Mouse (Mus musculus): ENCODE measurements at regions not wholly inside any gene's neighbourhood (a gene's known extent, or its start where the extent isn't known, plus 50 kb on each side); places are given as distances from the start of the nearest gene placed in this dataset.
"Not testable (repeated sequence)": the region's sequence is repeated elsewhere in the genome, so short reads cannot be mapped to it uniquely, and the experiment has no call there.

DNA sequence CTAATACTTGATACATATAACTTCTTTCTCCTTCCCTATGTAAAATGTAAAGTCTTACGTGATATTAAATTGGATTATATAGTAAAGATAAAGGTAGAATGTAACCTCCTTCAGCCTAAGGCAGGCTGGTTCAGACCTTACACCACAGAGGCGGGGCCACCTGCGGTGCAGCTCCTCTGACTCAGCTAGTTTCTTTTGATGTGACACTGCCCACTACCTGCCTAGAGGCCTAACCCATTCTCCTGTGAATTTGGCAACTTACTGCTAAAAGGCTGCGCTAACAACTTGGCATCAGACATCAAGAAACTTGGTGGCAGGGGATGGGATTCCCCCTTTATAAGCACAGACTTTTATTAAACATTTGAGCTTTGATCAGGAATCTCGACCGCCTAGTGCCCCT, 74.5 kb downstream of the Aasdhppt start:
- 62% methylated on average over 6 of the region's 6 CpGs for WGBS
- no peak for TF ChIP-seq CTCF (IDR thresholded peaks at IDR 0.05; ENCODE audit: low read depth)

DNA sequence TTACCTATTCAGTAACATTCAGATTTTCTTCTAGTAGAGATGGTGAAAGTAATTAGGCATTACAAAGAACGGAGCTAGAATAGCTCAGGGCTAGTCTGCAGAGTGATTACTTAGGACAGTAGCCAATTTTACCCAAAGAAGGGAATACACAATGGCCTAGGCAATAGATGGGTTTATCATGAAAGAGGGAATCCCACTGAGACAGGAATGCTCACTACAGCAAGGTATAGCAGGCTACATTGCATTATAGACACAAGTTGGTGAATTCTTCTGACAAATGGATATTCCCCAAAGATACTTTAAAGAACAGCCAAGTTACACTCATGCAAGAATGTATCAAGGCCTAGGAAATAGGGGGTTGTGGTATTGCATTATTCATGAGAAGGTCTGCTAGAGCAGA, 94.7 kb downstream of the Aasdhppt start:
- not testable (repeated sequence) for H3K4me3 ChIP-seq (ENCODE audit: low read length); H3K27me3 ChIP-seq (ENCODE audit: insufficient read depth, low read length); ATAC-seq; H3K27ac ChIP-seq; DNase-seq (ENCODE audit: low spot score); H3K36me3 ChIP-seq (ENCODE audit: insufficient read depth, low read length); H3K4me1 ChIP-seq (ENCODE audit: insufficient read depth, low read length); H3K9me3 ChIP-seq (ENCODE audit: low read length); H3K4me2 ChIP-seq (ENCODE audit: low read depth, low read length); H3K9ac ChIP-seq (replicated peaks; ENCODE audit: low read length)
- 59% methylated on average over 1 of the region's 1 CpGs for WGBS

More for the DNA sequence above, 74.5 kb downstream of the Aasdhppt start:
- Histone ChIP-seq H3K27me3 (ENCODE audit: insufficient read depth, low read length) (no peaks in the 10 kb centered on the region), H3K4me3 (ENCODE audit: low read length) (no peak overlapping the region), H3K27ac (no peak overlapping the region), H3K36me3 (ENCODE audit: insufficient read depth, low read length) (no peaks in the 10 kb centered on the region), H3K9me3 (ENCODE audit: low read length) (no peaks in the 10 kb centered on the region), H3K4me2 (ENCODE audit: low read depth, low read length) (no peak overlapping the region), H3K9ac (replicated peaks; ENCODE audit: low read length) (no peak overlapping the region), H3K4me1 (ENCODE audit: insufficient read depth, low read length) (no peaks in the 10 kb centered on the region)
- no peak for ATAC-seq
- DNase-seq (ENCODE audit: low spot score): no peak

DNA sequence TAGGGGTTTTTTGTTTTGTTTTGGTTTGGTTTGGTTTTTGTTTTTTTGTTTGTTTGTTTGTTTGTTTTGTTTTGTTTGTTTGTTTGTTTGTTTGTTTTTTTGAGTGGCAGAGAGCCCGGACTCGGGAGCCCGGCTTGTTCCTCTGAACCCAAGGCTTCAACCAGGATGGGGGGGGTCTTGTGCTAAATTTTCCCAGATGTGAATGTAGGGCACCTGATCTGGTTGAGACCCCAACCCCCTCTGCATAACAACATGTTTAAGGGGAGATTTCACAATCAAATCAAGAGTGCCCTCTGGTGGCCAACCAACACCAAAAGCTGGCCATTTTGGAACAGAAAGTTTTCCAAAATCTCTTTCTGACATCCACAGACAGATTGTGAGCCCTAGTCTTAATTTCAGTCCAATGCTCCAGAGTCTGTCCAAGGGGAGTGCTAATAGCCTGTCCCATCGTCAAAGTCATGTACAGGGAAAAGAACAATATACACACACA, 99.2 kb downstream of the Aasdhppt start:
- ATAC-seq (no peak), DNase-seq (ENCODE audit: low spot score) (peak; percentile 29)
- TF ChIP-seq CTCF (IDR thresholded peaks at IDR 0.05; ENCODE audit: low read depth): peak; percentile 38; the same call in 1 of the 2 replicates
- no peak overlapping the region for H3K4me3 ChIP-seq (ENCODE audit: low read length)
- WGBS: 95% methylated on average over 4 of the region's 4 CpGs
- H3K36me3 ChIP-seq (ENCODE audit: insufficient read depth, low read length): no peaks in the 10 kb centered on the region
- no peak overlapping the region for H3K4me2 ChIP-seq (ENCODE audit: low read depth, low read length)
- no peak overlapping the region for H3K27ac ChIP-seq
- 0 out of 2 replicates have a peak, but pooled peaks cover 3% of the 10 kb centered on the region for H3K9me3 ChIP-seq (ENCODE audit: low read length)
- no peaks in the 10 kb centered on the region for H3K27me3 ChIP-seq (ENCODE audit: insufficient read depth, low read length)
- no peak overlapping the region for H3K9ac ChIP-seq (replicated peaks; ENCODE audit: low read length)
- no peaks in the 10 kb centered on the region for H3K4me1 ChIP-seq (ENCODE audit: insufficient read depth, low read length)

DNA sequence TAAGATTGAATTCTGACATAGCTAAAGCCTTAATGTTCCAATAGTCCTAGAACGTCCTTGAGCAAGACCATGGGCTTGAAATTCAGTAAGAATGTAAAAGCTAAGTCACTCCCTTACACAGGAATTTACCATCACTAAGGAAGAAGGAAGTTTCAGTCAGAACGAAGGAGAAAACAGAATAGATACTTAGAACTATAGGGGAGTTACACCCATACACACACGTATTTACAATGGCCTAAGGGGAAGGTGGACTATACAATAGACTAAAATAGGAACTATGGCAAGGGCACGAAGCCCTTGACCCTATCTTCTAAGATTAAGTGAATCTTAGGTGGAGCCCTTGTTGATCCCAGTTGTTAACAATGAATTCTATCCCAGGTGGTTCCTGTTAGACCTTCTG, 116.5 kb downstream of the Aasdhppt start:
- not testable (repeated sequence) for H3K27me3 ChIP-seq (ENCODE audit: insufficient read depth, low read length); H3K36me3 ChIP-seq (ENCODE audit: insufficient read depth, low read length); H3K9me3 ChIP-seq (ENCODE audit: low read length); H3K27ac ChIP-seq; ATAC-seq; H3K9ac ChIP-seq (replicated peaks; ENCODE audit: low read length); H3K4me1 ChIP-seq (ENCODE audit: insufficient read depth, low read length); H3K4me3 ChIP-seq (ENCODE audit: low read length); DNase-seq (ENCODE audit: low spot score); H3K4me2 ChIP-seq (ENCODE audit: low read depth, low read length)
- WGBS: 80% methylated on average over 4 of the region's 4 CpGs

DNA sequence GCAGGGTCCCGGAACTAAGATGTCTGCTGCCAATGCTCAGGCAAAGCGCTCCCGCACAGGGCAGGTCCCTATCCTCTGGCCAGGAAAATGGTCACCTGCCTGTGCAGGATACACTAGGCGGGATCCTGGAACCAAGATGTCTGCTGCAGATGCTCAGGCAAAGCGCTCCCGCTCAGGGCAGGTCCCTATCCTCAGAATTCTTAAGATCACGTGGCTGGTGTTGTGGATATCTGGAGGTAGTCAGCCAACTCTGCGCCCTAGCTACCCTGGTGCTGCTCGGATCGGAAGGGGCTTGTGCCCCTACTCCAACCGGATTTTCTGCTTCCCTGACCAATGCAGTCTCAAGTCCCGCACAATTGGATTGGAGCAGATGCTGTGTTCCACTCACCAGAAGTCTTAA, 153.3 kb downstream of the Aasdhppt start:
- H3K36me3 ChIP-seq (ENCODE audit: insufficient read depth, low read length); H3K27ac ChIP-seq; H3K4me3 ChIP-seq (ENCODE audit: low read length); H3K4me1 ChIP-seq (ENCODE audit: insufficient read depth, low read length); H3K9me3 ChIP-seq (ENCODE audit: low read length); H3K27me3 ChIP-seq (ENCODE audit: insufficient read depth, low read length); ATAC-seq; H3K9ac ChIP-seq (replicated peaks; ENCODE audit: low read length); H3K4me2 ChIP-seq (ENCODE audit: low read depth, low read length); DNase-seq (ENCODE audit: low spot score): not testable (repeated sequence)
- WGBS: 90% methylated on average over 12 of the region's 12 CpGs

DNA sequence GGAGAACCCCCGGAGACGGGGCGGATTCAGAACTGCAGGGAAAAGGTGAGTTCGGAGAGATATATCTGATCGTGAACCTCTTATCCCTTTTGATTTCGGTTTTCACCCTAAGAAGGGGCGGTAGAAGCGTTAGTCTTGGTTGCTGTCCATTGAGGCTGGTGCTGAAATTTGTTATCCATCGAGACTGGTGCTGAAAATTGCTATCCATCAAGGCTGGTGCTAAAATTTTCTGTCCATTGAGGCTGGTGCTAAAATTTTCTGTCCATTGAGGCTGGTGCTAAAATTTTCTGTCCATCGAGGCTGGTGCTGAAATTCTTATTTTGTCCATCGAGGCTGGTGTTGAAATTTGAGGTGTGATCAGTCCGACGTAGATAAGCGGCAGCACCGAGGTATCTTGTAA, 170.4 kb downstream of the Aasdhppt start:
- not testable (repeated sequence) for H3K27ac ChIP-seq; H3K9ac ChIP-seq (replicated peaks; ENCODE audit: low read length); H3K27me3 ChIP-seq (ENCODE audit: insufficient read depth, low read length); ATAC-seq; H3K4me2 ChIP-seq (ENCODE audit: low read depth, low read length); H3K9me3 ChIP-seq (ENCODE audit: low read length); H3K36me3 ChIP-seq (ENCODE audit: insufficient read depth, low read length); DNase-seq (ENCODE audit: low spot score); H3K4me3 ChIP-seq (ENCODE audit: low read length); H3K4me1 ChIP-seq (ENCODE audit: insufficient read depth, low read length)
- WGBS: 57% methylated on average over 13 of the region's 15 CpGs

DNA sequence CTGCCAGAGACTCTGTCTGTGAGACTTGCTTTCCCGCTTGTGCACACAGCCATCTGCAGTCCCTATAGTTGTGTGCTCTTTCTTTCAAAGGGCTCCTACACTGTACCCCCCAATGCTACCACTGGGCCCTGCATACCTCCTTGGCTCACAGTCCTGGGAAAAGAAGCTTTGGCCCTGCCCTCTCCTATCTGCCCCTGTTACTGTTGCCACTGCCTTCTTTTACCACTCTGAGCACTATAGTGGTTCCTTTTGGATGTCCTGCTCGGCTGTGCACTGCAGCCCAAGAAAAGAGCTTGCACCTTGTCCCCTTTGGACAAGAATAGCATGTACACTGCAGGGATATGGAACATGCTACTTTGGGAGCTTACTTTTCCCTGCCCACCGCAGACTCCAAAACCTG, 216.8 kb downstream of the Aasdhppt start:
- H3K27ac ChIP-seq: no peak overlapping the region
- no peak overlapping the region for H3K4me2 ChIP-seq (ENCODE audit: low read depth, low read length)
- TF ChIP-seq CTCF (IDR thresholded peaks at IDR 0.05; ENCODE audit: low read depth): no peak
- no peak overlapping the region for H3K9ac ChIP-seq (replicated peaks; ENCODE audit: low read length)
- H3K9me3 ChIP-seq (ENCODE audit: low read length): no peaks in the 10 kb centered on the region
- WGBS: 85% methylated on average over 3 of the region's 3 CpGs
- ATAC-seq (no peak), DNase-seq (ENCODE audit: low spot score) (no peak)
- H3K36me3 ChIP-seq (ENCODE audit: insufficient read depth, low read length): no peaks in the 10 kb centered on the region
- no peaks in the 10 kb centered on the region for H3K4me1 ChIP-seq (ENCODE audit: insufficient read depth, low read length)
- no peaks in the 10 kb centered on the region for H3K27me3 ChIP-seq (ENCODE audit: insufficient read depth, low read length)
- H3K4me3 ChIP-seq (ENCODE audit: low read length): no peak overlapping the region

DNA sequence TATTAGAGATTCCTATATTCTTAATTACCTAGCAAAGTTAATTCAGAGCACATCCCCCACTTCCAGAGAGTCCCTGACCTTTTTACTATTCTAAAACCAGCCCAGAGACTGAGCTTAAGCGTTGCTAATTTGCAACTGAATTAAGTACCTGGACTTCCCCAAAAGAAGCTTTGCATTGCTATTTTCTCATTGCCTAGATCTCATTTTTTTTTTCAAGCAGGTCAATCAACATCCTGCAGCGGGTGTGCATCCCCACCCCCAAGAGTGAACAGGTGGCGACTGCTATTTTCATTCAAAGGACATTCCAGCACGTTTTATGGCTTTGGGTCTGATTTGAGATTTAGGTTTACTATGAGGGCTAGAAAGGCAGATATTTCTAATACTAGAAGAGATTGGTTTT, 226.6 kb downstream of the Aasdhppt start:
- not testable (repeated sequence) for H3K4me1 ChIP-seq (ENCODE audit: insufficient read depth, low read length); H3K9me3 ChIP-seq (ENCODE audit: low read length); DNase-seq (ENCODE audit: low spot score); H3K27ac ChIP-seq; H3K4me3 ChIP-seq (ENCODE audit: low read length); H3K9ac ChIP-seq (replicated peaks; ENCODE audit: low read length); H3K27me3 ChIP-seq (ENCODE audit: insufficient read depth, low read length); H3K4me2 ChIP-seq (ENCODE audit: low read depth, low read length); ATAC-seq; H3K36me3 ChIP-seq (ENCODE audit: insufficient read depth, low read length)
- WGBS: 62% methylated on average over 4 of the region's 4 CpGs

Data from hindbrain, postnatal 0 days (tissue).